Mouse (Mus musculus) MEL (cell line): ENCODE measurements around the gene Caskin1.

Experiments used
- CTCF ChIP-seq, 3 experiments: IDR thresholded peaks in 2 of 3; conservative IDR thresholded peaks in 1 of 3; 2 replicates each; pipeline ENCODE4 v1.5.1; 2011 to 2012; ENCODE audit warnings: low read length in 3 of 3, low read depth in 2 of 3, mild to moderate bottlenecking in 2 of 3, improper control_type of control experiment in 1 of 3, inconsistent platforms in 1 of 3, mixed read lengths in 1 of 3, moderate library complexity in 1 of 3; ENCODE audit not compliant: control insufficient read depth in 1 of 3, insufficient read depth in 1 of 3, poor library complexity in 1 of 3, severe bottlenecking in 1 of 3
- EP300 ChIP-seq, 2 experiments: IDR thresholded peaks; 2 replicates each; pipeline ENCODE4 v1.6.1; 2011; ENCODE audit warnings: improper control_type of control experiment in 2 of 2, low read length in 2 of 2, low read depth in 1 of 2, mild to moderate bottlenecking in 1 of 2
- MXI1 ChIP-seq: IDR thresholded peaks from 2 replicates; pipeline ENCODE4 v1.6.1; 2011; ENCODE audit warnings: mild to moderate bottlenecking, low read depth, low read length, improper control_type of control experiment
- UBTF ChIP-seq: IDR thresholded peaks from 2 replicates; pipeline ENCODE4 v1.6.1; 2012; ENCODE audit warnings: low read depth, mild to moderate bottlenecking, inconsistent platforms, low read length, improper control_type of control experiment, moderate library complexity, borderline replicate concordance; ENCODE audit not compliant: insufficient read depth
- USF2 ChIP-seq, 2 experiments: IDR thresholded peaks; 2 replicates each; pipeline ENCODE4 v1.6.1; 2011 to 2012; ENCODE audit warnings: improper control_type of control experiment in 2 of 2, low read length in 2 of 2, borderline replicate concordance in 1 of 2, inconsistent platforms in 1 of 2, low read depth in 1 of 2, mild to moderate bottlenecking in 1 of 2; ENCODE audit not compliant: insufficient read depth in 1 of 2
- ZNF384 ChIP-seq: IDR thresholded peaks from 2 replicates; pipeline ENCODE4 v1.6.1; 2012; ENCODE audit warnings: low read depth, mild to moderate bottlenecking, inconsistent platforms, low read length, improper control_type of control experiment

GRCm38 (mm10) chr17:24496026-24496425, 7.6 kb downstream of the Caskin1 start:
- TF ChIP-seq MXI1 (no peak), CTCF (IDR thresholded peaks at IDR 0.05 in 2 of 3, conservative IDR thresholded peaks at IDR 0.05 in 1 of 3; ENCODE audit: control insufficient read depth in 1 of 3, insufficient read depth in 1 of 3, low read depth in 2 of 3, low read length in 3 of 3, poor library complexity in 1 of 3, severe bottlenecking in 1 of 3) (no peak), EP300 (IDR thresholded peaks at IDR 0.05; ENCODE audit: low read depth in 1 of 2, low read length in 2 of 2) (no peak), UBTF (no peak), ZNF384 (no peak), USF2 (IDR thresholded peaks at IDR 0.05; ENCODE audit: borderline replicate concordance in 1 of 2, insufficient read depth in 1 of 2, low read depth in 1 of 2, low read length in 2 of 2) (no peak)
